Mouse (Mus musculus) central nervous system, embryonic 14 days (tissue): ENCODE results near the gene Msmo1. TPM values are rescaled to one million over a fixed set of nuclear protein-coding genes. Genes with fewer than 3 reads are reported as not detected.

Source experiments
- polyA plus RNA-seq: library from polyadenylated mRNA; depleted of rRNA; stranded (reverse); fragments of >200 nt; gene quantifications from 2 replicates; pipeline ENCODE4 v1.2.3, GENCODE M21; 2012; rRNA removed

Gene Msmo1
- polyA plus RNA-seq = 81.4 and 98.0 TPM in 2 replicates

GRCm38 (mm10) chr8:64733271-64733943 is at the start of gene Msmo1:
Gene Msmo1 (minus strand): TSS chr8:64733792.

GRCm38 (mm10) chr8:64692651-64693201 is 40.9 kb downstream of the Msmo1 start, which contains the start of gene Cpe:
Gene Cpe (minus strand): TSS chr8:64693054.

Other genes starting within 250 kb of the Msmo1 start
- 256 and 285 TPM in 2 replicates for gene Cpe, start 40.7 kb downstream of the Msmo1 start, polyA plus RNA-seq
- 39.8 and 48.9 TPM in 2 replicates for gene Klhl2, start 116.2 kb upstream of the Msmo1 start, polyA plus RNA-seq
- gene Tmem192, start 213.4 kb upstream of the Msmo1 start, polyA plus RNA-seq = 15.3 and 17.7 TPM in 2 replicates